Mouse (Mus musculus) heart, postnatal 0 days (tissue): Measurements from ENCODE around the gene Ffar1.

Experiments
- CTCF ChIP-seq: IDR thresholded peaks from 2 replicates; pipeline ENCODE4 v1.5.1; 2016; ENCODE audit warnings: antibody characterized with exemption, control low read depth, low read depth
- EP300 ChIP-seq: IDR thresholded peaks from 2 replicates; pipeline ENCODE4 v1.6.1; 2016; ENCODE audit warnings: antibody characterized with exemption, low read depth

DNA sequence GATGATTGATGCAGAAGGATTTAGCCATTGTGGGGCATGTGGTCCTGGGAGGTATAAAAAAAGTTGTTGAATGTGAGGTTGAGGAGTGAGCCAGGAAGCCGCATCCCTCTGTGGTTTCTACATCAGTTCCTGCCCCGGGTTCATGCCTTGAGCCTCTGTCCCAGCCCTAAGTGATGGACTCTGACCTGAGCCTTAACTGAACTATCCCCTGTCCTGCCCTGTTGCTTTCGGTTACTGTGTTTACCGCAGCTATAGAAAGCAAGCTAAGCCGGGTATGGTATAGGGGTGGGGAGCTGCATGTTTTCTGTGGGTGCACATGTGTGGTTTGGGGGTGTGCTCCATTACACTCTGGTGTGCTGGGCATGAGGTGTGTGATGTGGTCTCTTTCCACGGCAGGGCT is 48.4 kb upstream of the Ffar1 start:
- TF ChIP-seq EP300 (no peak), CTCF (no peak)
